Mouse (Mus musculus): ENCODE measurements around the gene Dpep1. TPM values are rescaled to one million over a fixed set of nuclear protein-coding genes. Genes with fewer than 3 reads are reported as not detected.

The Dpep1 gene
- polyA plus RNA-seq (2015; fragmentation: Nextera tagmentation; extraction: Ambion mirVana), result 10.3 and 10.4 TPM in 2 replicates

DNA sequence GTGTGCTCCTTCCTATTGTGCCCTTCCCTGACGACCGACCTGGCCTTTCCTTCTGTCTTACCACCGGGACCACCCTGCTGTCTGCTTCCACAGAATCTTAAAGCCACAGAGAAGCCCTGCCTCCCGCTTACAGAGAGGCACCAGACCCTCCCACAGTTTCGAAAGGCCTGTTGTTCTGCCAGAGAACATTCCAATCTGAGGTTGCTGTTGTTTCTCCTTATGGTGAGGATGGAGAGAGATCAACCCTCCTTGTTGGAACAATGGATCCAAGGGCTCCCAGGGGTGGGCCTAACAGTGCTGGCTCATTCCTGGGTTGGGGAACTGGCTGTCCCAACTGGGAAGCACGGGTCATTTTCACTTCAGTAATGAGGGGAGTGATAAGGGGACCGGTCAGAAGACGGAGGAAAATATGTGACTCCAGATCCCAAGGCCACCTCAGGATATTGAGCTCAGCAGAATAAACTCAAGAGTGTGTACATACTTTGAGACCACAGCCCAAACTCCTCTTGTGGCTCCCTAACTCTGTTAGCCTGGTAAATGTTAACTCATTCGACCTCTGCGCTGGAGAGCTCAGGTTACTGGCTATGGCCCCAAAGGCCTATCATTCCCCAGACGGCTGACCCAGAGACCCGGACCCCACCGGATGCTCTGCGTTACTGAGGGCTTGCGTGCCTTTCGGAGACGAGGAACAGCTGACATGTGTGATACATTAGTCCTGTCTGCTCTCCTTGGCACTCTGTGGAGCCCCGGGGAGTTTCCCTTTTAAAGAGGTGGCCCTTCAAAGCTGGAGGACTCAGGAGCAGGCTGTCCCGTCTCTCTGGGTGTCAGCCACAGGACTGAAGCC, at the start of gene Dpep1:
Gene Dpep1, plus strand, starts transcription at position 677 of the 844 bp plus-strand sequence.
- no peak within 1 kb of the TSS for H3K4me2 ChIP-seq (ENCODE audit: low read depth, low read length)

DNA sequence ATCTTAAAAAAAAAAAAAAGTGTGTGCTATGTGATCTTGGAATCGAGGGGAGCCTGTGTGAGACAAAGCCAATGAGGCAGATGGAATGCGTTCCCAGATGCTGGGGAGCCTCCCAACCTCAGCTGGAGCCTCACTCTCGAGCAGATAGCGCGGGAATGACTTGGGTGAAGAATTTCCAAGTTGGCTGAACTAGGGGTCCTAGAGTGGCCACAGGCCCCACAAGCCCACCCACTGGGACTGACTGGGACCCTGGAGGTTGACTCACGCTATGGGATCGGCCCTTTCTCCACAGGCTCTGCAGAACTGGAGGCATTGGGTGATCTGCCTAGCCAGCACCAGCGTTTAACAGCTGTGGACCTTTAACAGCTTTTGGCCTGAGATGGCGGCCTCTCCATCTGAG, 49.8 kb upstream of the Dpep1 start:
- no peaks in the 10 kb centered on the region for H3K36me3 ChIP-seq (ENCODE audit: control insufficient read depth, insufficient read depth)
- H3K27ac ChIP-seq (ENCODE audit: low read length), result no peak overlapping the region
- H3K4me3 ChIP-seq (ENCODE audit: low read length), result no peak overlapping the region
- 74% methylated on average over 9 of the region's 9 CpGs for WGBS
- H3K4me2 ChIP-seq (ENCODE audit: low read depth, low read length), result no peak overlapping the region
- no peak overlapping the region for H3K9ac ChIP-seq (ENCODE audit: low read length)
- H3K27me3 ChIP-seq (ENCODE audit: control insufficient read depth, insufficient read depth, low read length), result no peaks in the 10 kb centered on the region
- no peak for ATAC-seq (replicated peaks; ENCODE audit: extremely low read depth, insufficient read depth, low FRiP score)
- H3K4me1 ChIP-seq (ENCODE audit: control insufficient read depth, insufficient read depth, low read length), result peaks cover 13% of the 10 kb centered on the region
- no peaks in the 10 kb centered on the region; the same call in 1 of the 2 replicates for H3K9me3 ChIP-seq (replicated peaks; ENCODE audit: control insufficient read depth, low read length)

More for the DNA sequence above, at the start of gene Dpep1:
- Histone ChIP-seq H3K9ac (ENCODE audit: low read length) (no peak within 1 kb of the TSS), H3K27me3 (ENCODE audit: control insufficient read depth, insufficient read depth, low read length) (no peaks in the 10 kb centered on the region), H3K36me3 (ENCODE audit: control insufficient read depth, insufficient read depth) (no peaks in the 10 kb centered on the region), H3K4me3 (ENCODE audit: low read length) (no peak within 1 kb of the TSS), H3K9me3 (replicated peaks; ENCODE audit: control insufficient read depth, low read length) (no peaks in the 10 kb centered on the region), H3K27ac (ENCODE audit: low read length) (peak within 1 kb of the TSS; percentile 36), H3K4me1 (ENCODE audit: control insufficient read depth, insufficient read depth, low read length) (no peaks in the 10 kb centered on the region)
- WGBS, result 34% methylated on average over 19 of the region's 19 CpGs
- peak; percentile 34; the same call in 1 of the 2 replicates for ATAC-seq (replicated peaks; ENCODE audit: extremely low read depth, insufficient read depth, low FRiP score)

DNA sequence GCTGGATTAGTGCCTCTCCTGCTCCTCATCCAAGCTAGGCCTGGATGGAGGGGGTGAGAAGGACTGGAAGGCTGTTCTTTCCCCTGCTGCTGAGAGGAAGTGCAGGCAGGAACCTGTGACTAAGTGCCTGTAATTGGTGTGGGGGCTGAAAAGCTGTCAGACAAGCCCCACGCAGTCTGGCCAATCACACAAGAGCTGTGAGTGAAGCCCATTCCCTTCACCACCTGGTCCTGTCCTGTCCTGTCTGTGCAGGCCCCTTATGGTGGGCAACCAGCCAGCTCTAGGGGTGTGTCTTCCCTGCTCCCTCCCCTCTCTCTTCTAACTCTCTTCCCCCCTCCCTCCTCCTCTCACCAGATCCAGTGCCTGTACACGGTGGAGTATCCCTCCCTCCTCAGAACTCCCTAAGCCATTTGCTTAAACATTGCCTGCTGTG, 48.4 kb upstream of the Dpep1 start:
- peaks cover 21% of the 10 kb centered on the region for H3K4me1 ChIP-seq (ENCODE audit: control insufficient read depth, insufficient read depth, low read length)
- WGBS, result 4% methylated on average over 2 of the region's 2 CpGs
- no peak overlapping the region for H3K4me3 ChIP-seq (ENCODE audit: low read length)
- no peak overlapping the region for H3K4me2 ChIP-seq (ENCODE audit: low read depth, low read length)
- no peaks in the 10 kb centered on the region for H3K27me3 ChIP-seq (ENCODE audit: control insufficient read depth, insufficient read depth, low read length)
- no peaks in the 10 kb centered on the region for H3K36me3 ChIP-seq (ENCODE audit: control insufficient read depth, insufficient read depth)
- no peaks in the 10 kb centered on the region; the same call in 1 of the 2 replicates for H3K9me3 ChIP-seq (replicated peaks; ENCODE audit: control insufficient read depth, low read length)
- ATAC-seq (replicated peaks; ENCODE audit: extremely low read depth, insufficient read depth, low FRiP score), result peak; percentile 72
- peak overlapping the region; percentile 42 for H3K9ac ChIP-seq (ENCODE audit: low read length)
- peak overlapping the region; percentile 66 for H3K27ac ChIP-seq (ENCODE audit: low read length)

DNA sequence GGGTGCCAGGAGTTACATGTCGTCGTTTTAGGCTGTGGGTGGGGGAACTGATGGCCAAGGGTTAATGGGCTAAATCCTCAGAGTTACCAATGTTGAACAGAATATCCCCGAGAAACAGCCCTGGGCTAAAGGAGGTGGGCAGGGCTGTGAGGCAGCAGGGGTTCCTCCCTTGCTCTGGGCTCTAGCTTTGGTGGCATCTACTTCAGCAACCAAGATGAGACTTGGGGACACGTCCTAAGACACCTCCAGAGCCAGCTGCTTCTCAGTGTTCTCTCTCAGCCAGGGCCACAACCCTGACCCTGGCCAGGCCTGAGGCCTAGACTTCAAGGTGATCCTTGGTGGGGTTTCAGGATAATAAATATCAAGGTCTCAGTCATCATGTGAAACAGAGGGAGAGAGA, 47.3 kb upstream of the Dpep1 start:
- 59% methylated on average over 4 of the region's 4 CpGs for WGBS
- no peaks in the 10 kb centered on the region for H3K9me3 ChIP-seq (replicated peaks; ENCODE audit: control insufficient read depth, low read length)
- no peak overlapping the region for H3K9ac ChIP-seq (ENCODE audit: low read length)
- H3K4me3 ChIP-seq (ENCODE audit: low read length), result no peak overlapping the region
- no peaks in the 10 kb centered on the region for H3K27me3 ChIP-seq (ENCODE audit: control insufficient read depth, insufficient read depth, low read length)
- H3K4me1 ChIP-seq (ENCODE audit: control insufficient read depth, insufficient read depth, low read length), result peaks cover 21% of the 10 kb centered on the region
- ATAC-seq (replicated peaks; ENCODE audit: extremely low read depth, insufficient read depth, low FRiP score), result no peak
- no peak overlapping the region for H3K4me2 ChIP-seq (ENCODE audit: low read depth, low read length)
- H3K36me3 ChIP-seq (ENCODE audit: control insufficient read depth, insufficient read depth), result no peaks in the 10 kb centered on the region
- no peak overlapping the region for H3K27ac ChIP-seq (ENCODE audit: low read length)

DNA sequence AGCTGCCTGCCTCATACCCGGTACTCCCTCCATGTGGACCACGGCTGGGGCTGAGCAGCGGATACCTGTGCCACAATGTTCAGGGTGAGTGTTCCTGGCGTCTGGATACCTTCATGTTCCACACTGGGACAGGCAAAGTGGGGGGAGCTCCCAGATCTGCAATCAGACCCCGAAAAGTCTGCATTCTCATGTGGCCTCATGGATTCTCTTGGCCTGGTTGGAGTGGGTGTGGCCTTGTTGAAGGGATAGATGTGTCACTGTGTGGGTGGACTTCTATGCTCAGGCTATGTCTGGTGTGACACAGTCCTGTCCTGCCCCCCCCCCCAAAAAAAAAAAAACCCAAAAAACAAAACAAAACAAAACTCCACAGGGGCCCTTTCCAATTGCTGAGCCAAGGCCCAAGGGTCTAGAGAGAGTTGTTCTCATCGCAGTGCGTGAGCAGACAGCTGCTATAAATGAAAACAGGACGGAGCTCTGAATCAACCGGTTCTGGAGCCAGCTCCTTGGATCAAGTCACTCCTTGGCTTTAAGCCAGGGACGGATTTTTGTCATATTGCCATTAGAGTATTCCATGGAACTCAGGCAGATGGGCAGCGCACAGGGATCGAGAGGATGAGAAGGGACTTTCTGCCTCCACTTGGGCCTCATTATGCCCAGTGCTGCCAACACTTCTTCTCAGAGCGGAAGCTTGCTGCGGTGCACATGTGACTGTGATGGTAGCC, 44.1 kb upstream of the Dpep1 start:
- Histone ChIP-seq H3K4me1 (ENCODE audit: control insufficient read depth, insufficient read depth, low read length) (peaks cover 19% of the 10 kb centered on the region), H3K27ac (ENCODE audit: low read length) (peak overlapping the region; percentile 82), H3K9me3 (replicated peaks; ENCODE audit: control insufficient read depth, low read length) (no peaks in the 10 kb centered on the region), H3K36me3 (ENCODE audit: control insufficient read depth, insufficient read depth) (no peaks in the 10 kb centered on the region), H3K27me3 (ENCODE audit: control insufficient read depth, insufficient read depth, low read length) (no peaks in the 10 kb centered on the region), H3K4me3 (ENCODE audit: low read length) (no peak overlapping the region), H3K4me2 (ENCODE audit: low read depth, low read length) (no peak overlapping the region), H3K9ac (ENCODE audit: low read length) (no peak overlapping the region)
- peak; percentile 66; the same call in 1 of the 2 replicates for ATAC-seq (replicated peaks; ENCODE audit: extremely low read depth, insufficient read depth, low FRiP score)
- 49% methylated on average over 14 of the region's 14 CpGs for WGBS

DNA sequence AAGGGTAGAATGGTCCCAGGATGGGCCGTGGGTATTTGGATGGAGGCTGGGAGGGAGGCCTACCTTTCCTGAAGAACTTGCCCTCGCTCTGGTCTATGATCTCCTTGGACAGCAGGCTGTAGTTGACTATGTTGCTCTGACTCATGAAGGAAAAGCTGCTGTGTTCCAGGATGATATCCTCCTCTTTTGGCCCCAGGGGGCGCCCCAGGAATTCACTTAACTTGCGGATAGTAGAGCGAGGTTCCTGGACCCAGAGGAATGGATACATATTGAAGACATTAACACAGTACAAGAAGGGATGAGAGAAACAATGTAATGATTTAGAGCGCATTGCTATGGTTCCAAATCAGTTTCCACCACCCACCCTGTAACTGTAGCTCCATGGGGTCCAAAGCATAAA, 40.8 kb upstream of the Dpep1 start:
- H3K27ac ChIP-seq (ENCODE audit: low read length), result no peak overlapping the region
- H3K9ac ChIP-seq (ENCODE audit: low read length), result no peak overlapping the region
- peaks cover 8% of the 10 kb centered on the region for H3K4me1 ChIP-seq (ENCODE audit: control insufficient read depth, insufficient read depth, low read length)
- no peak overlapping the region for H3K4me3 ChIP-seq (ENCODE audit: low read length)
- 52% methylated on average over 6 of the region's 6 CpGs for WGBS
- no peaks in the 10 kb centered on the region for H3K9me3 ChIP-seq (replicated peaks; ENCODE audit: control insufficient read depth, low read length)
- ATAC-seq (replicated peaks; ENCODE audit: extremely low read depth, insufficient read depth, low FRiP score), result no peak
- no peaks in the 10 kb centered on the region for H3K36me3 ChIP-seq (ENCODE audit: control insufficient read depth, insufficient read depth)
- no peaks in the 10 kb centered on the region for H3K27me3 ChIP-seq (ENCODE audit: control insufficient read depth, insufficient read depth, low read length)
- no peak overlapping the region for H3K4me2 ChIP-seq (ENCODE audit: low read depth, low read length)

DNA sequence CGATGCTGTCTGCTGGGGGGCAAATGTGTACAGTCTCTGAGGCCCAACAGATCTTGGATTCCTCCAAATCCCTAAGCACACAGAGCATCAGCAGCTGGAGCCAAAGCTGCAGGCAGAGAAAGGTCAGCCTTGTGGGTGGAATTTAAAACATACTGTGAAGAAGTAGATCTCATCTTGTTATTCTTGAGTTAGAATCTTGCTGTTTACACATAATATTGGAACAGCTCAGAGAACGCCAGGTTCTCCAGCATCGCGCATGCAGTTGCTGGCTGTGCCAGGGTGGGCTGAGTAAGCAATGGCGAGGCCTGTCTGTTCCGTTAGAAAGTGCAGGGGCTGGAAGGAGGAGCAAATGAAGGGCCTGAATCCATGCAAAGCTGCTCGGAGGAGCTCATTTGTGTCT, 39.7 kb upstream of the Dpep1 start:
- H3K4me2 ChIP-seq (ENCODE audit: low read depth, low read length), result no peak overlapping the region
- no peak for ATAC-seq (replicated peaks; ENCODE audit: extremely low read depth, insufficient read depth, low FRiP score)
- 73% methylated on average over 7 of the region's 7 CpGs for WGBS
- peaks cover 8% of the 10 kb centered on the region for H3K4me1 ChIP-seq (ENCODE audit: control insufficient read depth, insufficient read depth, low read length)
- no peaks in the 10 kb centered on the region for H3K27me3 ChIP-seq (ENCODE audit: control insufficient read depth, insufficient read depth, low read length)
- no peak overlapping the region for H3K27ac ChIP-seq (ENCODE audit: low read length)
- no peak overlapping the region for H3K9ac ChIP-seq (ENCODE audit: low read length)
- H3K4me3 ChIP-seq (ENCODE audit: low read length), result no peak overlapping the region
- H3K36me3 ChIP-seq (ENCODE audit: control insufficient read depth, insufficient read depth), result no peaks in the 10 kb centered on the region
- H3K9me3 ChIP-seq (replicated peaks; ENCODE audit: control insufficient read depth, low read length), result no peaks in the 10 kb centered on the region

DNA sequence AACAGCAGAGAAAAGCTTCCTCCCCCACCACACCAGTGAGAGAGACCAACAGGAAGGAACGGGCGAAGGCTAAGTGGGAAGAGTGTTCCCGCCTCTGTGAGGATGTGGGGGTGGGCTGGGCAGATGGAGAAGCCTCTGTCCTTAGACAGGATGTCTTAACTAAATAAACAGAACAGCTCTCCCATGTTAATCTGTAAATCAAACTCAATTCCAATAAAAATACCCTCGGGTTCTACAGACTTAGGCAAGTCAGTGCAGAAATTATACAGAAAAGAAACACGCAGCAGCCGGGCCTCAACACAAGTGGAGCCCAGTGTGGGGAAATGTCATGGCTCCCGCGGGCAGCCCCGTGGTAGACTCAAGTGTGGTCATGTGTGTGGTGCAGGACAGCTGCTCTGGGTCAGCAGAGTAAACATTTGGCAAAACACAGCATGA, 35.3 kb upstream of the Dpep1 start:
- 55% methylated on average over 9 of the region's 9 CpGs for WGBS

DNA sequence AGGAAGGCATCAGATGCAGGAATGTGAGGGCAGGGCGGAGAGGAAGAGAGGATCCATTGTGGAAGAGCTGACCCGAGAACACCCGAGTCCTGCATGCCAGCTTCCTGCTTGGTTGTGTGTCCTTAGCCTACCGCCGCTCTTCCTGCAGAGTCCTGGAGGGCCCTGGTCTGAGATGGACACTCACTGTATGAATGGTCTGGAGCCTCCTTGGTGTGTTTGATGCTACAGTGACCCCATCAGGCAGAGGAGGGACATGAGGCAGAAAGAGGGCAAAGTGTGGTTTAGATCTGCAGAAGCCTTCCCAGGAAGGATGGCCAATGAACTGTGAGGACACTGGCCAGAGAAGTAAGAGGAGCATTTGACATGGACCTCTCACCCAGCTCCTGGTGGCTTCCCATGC, 30.9 kb upstream of the Dpep1 start:
- Histone ChIP-seq H3K9me3 (replicated peaks; ENCODE audit: control insufficient read depth, low read length) (no peaks in the 10 kb centered on the region), H3K27ac (ENCODE audit: low read length) (no peak overlapping the region), H3K4me3 (ENCODE audit: low read length) (no peak overlapping the region), H3K27me3 (ENCODE audit: control insufficient read depth, insufficient read depth, low read length) (no peaks in the 10 kb centered on the region), H3K4me2 (ENCODE audit: low read depth, low read length) (no peak overlapping the region), H3K4me1 (ENCODE audit: control insufficient read depth, insufficient read depth, low read length) (peaks cover 17% of the 10 kb centered on the region), H3K9ac (ENCODE audit: low read length) (no peak overlapping the region), H3K36me3 (ENCODE audit: control insufficient read depth, insufficient read depth) (no peaks in the 10 kb centered on the region)
- no peak for ATAC-seq (replicated peaks; ENCODE audit: extremely low read depth, insufficient read depth, low FRiP score)
- WGBS, result 63% methylated on average over 5 of the region's 5 CpGs

More for the DNA sequence above, 35.3 kb upstream of the Dpep1 start:
- Histone ChIP-seq H3K9ac (ENCODE audit: low read length) (no peak overlapping the region), H3K27ac (ENCODE audit: low read length) (peak overlapping the region; percentile 71), H3K4me3 (ENCODE audit: low read length) (no peak overlapping the region), H3K27me3 (ENCODE audit: control insufficient read depth, insufficient read depth, low read length) (no peaks in the 10 kb centered on the region), H3K36me3 (ENCODE audit: control insufficient read depth, insufficient read depth) (no peaks in the 10 kb centered on the region), H3K4me2 (ENCODE audit: low read depth, low read length) (no peak overlapping the region), H3K4me1 (ENCODE audit: control insufficient read depth, insufficient read depth, low read length) (no peaks in the 10 kb centered on the region), H3K9me3 (replicated peaks; ENCODE audit: control insufficient read depth, low read length) (no peaks in the 10 kb centered on the region)
- peak; percentile 69 for ATAC-seq (replicated peaks; ENCODE audit: extremely low read depth, insufficient read depth, low FRiP score)
